Mouse (Mus musculus) erythroblast, embryonic 14.5 days (primary cell): ENCODE data around the gene Ubash3b.

ENCODE experiments used
- GATA1 ChIP-seq: IDR thresholded peaks from 2 replicates; pipeline ENCODE4 v1.6.1; 2012; ENCODE audit warnings: low read length, inconsistent platforms, mixed read lengths
- TAL1 ChIP-seq: IDR thresholded peaks from 3 replicates; pipeline ENCODE4 v1.6.1; 2012; ENCODE audit warnings: low read length, inconsistent platforms, mixed read lengths

GRCm38 (mm10) chr9:41156006-41156719, 5.3 kb downstream of the Ubash3b start:
- no peak for TF ChIP-seq GATA1
- no peak for TF ChIP-seq TAL1
